Mouse (Mus musculus): Measurements from ENCODE around the gene Wipi2.

The Wipi2 gene

GRCm38 (mm10) chr5:142693738-142694430, 66.4 kb downstream of the Wipi2 start:
- no peak for DNase-seq

- DNase-seq: no peak
These were observed 67.3 kb downstream of the Wipi2 start for GRCm38 (mm10) chr5:142694627-142695340.

- no peak for DNase-seq
These were observed 68.8 kb downstream of the Wipi2 start for GRCm38 (mm10) chr5:142696258-142696657.

DNA sequence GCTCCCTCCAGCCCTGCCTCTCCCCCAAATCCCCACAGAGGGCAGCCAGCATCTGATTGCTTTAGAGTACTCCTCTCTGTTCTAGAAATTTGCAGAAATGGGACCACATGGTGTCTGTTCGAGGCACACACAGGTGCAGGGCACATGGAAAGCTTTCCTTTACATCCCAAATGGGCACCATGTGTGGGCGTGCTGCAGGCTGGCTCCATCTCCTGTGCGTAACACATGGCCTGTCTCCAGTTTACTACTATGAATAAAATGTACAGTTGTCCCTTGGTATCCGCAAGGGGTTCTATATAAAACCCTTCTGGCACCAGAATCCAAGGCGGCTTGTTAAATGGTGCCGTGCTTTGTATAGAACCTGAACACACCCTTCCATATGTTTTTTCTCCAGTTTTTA, 69.4 kb downstream of the Wipi2 start:
- no peak for DNase-seq

GRCm38 (mm10) chr5:142697742-142698141, 70.2 kb downstream of the Wipi2 start:
- no peak for DNase-seq

DNA sequence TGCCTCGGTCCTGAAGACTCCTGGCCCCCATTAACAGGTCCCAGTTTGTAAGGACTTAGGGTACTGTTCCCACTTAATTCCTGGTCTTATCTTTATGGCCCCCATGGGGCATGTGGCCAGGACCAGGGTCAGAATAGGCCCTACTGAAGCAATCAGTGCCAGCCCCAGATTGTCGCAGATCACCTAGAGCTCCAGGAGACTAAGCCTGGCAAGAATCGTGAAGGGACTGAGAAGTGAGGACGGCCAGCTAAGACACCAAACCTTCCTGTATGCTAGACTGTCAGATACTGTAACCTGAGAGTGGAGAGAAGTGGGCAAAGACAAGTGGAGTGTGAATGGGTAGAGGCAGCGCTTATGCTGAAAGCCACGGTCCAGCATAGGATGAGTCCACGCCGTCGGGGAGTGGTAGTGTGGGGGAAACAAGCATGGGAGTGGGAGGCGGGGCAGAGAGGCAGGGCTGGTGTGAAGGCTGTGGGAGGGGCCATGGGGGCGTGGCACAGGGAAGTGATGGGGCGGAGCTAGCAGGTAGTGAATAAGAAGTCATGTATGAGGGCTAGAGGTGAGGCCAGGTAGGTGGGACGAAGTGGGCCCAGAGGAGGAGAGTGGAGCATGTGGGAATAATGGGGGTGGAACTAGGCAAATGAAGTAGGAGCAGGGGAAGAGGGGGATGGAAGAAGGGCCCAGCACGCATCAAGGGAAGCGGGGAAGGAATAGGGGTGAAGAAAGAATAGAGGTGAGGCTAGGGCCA, 73.5 kb downstream of the Wipi2 start:
- peak; percentile 33 for DNase-seq

DNA sequence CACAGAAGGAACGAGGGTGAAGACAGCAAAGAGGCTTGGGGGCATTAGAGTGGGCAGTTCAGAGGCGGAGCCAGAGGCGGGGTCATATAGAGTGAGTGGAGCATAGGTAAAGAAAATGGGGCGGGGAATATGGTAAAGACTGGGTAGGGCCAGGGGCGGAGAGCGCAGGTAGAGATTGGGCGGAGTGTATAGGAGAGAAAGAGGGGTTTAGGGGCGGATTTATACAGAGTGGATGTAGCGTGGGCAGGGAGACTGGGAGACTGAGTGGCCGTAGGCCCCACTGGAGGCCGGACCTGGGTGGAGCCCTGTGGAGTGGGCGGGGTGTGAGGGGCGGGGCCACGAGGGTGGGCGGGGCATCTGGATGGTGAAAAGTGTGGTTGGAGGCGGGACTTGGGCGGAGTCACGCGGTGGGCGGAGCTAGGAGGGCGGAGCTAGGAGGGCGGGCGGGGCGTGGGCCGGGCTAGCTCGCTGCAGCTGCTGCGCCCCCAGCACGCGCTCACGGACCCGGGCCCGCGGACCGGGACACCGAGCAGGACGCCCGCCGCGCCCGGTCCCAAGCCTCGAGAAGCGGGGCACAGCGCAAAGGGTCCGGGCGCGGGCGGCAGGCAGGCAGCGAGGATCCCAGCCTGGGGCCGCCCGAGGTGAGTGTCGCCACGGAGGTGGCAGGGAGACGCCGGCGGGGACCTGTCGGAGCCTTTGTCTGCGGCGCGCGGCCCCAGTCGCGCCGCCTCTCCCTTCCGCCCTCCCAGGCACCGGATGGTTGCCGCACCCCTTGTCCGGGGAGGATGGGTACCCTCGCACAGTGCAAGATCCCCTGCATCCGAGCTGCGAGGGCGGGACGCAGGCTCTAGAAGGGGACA, 74.4 kb downstream of the Wipi2 start:
- no peak for DNase-seq

- DNase-seq: no peak
These were observed 75.1 kb downstream of the Wipi2 start for GRCm38 (mm10) chr5:142702511-142703138.

- DNase-seq: no peak
These were observed 76.1 kb downstream of the Wipi2 start for GRCm38 (mm10) chr5:142703569-142703968.

- DNase-seq: no peak
These were observed 80.2 kb downstream of the Wipi2 start for GRCm38 (mm10) chr5:142707709-142708108.

GRCm38 (mm10) chr5:142709436-142709835, 81.9 kb downstream of the Wipi2 start:
- DNase-seq: no peak

GRCm38 (mm10) chr5:142712373-142712772, 84.9 kb downstream of the Wipi2 start:
- DNase-seq: no peak

- DNase-seq: no peak
These were observed 86.5 kb downstream of the Wipi2 start for GRCm38 (mm10) chr5:142713966-142714365.

DNA sequence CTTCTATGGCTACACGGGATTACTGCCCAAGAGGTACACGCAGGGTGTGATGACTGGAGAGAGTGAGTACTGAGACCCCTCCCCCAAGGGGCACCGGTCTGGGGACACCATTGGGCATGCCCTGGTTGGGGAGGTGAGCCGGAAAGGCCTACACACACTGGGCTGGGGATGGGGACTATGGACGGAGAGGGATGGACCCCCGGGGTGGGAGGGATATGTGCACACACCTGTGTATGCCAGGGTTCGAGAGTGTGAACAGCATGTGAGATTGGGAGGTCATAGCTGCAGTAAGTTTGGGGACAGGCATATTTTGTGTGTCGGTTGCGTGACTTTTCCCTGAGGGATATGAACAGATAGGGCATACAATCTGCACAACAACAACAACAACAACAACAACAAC, 87.6 kb downstream of the Wipi2 start:
- no peak for DNase-seq

DNA sequence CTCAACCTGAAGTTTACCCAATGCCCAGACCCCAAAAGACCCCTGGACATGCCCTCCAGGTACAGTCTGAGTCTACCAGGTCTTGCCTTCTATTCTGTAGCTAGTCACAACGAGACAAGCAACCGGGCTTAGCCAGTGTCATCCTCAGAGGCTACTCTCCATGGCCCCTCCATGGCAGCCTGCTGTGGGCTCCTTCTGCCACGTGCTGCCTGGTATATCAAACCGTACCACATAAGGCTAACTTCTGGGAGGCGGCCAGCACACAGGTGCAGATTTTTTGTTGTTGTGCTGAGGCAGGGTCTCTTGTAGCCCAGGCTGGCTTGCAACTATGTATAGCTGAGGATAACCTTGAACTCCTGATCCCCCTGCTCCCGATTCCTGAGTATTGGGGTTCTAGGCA, 88.6 kb downstream of the Wipi2 start:
- no peak for DNase-seq

DNA sequence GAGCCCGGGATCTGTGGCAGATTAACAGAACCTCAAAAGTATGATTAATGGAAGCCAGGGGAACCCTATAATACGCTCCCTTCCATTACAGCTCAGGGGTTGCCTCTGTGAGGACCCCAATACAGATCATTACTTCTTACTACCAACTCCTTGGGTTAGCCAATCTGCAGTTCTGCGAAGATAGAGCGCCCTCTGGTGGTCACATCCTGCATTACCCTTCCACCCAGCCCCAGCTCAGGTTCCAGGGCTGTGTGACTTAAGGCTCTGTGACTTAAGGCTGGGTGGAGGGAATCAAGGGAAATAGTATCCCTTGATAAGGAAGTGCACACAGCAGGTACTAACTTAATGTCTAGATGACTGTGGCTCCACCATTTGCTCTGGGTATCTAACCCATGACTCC, 90.5 kb downstream of the Wipi2 start:
- DNase-seq: peak; percentile 44

DNA sequence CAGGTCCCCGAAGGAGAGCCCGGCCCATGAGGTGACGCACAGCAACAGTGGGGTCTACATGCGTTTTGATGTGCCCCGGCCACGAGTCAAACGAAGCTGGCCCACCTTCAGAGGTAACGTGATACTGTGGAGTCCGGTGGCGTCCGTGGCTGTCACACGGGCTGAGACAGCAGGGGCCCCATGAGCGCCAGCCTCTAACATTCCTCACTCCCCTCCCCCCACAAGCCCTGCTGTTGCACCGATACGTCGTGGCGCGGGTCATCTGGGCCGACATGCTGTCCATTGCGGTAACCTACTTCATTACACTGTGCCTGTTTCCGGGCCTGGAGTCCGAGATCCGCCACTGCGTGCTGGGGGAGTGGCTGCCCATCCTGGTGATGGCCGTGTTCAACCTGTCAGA, 91.0 kb downstream of the Wipi2 start:
- DNase-seq: no peak

DNA sequence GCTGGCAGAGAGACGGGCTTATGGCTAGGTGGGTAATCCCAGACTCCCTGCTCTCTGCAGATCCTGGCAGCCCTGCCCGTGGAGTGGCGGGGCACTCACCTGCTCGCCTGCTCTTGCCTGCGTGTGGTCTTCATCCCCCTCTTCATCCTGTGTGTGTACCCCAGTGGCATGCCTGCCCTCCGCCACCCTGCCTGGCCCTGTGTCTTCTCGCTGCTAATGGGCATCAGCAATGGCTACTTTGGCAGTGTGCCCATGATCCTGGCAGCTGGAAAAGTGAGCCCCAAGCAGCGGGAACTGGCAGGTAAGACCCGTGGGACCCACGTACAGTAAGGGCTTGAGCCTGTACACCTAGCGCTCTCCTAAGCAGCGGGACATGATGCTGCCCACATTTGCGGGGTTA, 92.4 kb downstream of the Wipi2 start:
- no peak for DNase-seq

Data from kidney, adult 11 months (tissue).